Mouse (Mus musculus) telencephalon, adult 2 months (tissue): ENCODE results near the gene Gm14597.
A peak's percentile ranks its signal among the peaks of the same experiment; 100 is the strongest.
"Not testable (repeated sequence)": the region's sequence is repeated elsewhere in the genome, so short reads cannot be mapped to it uniquely, and the experiment has no call there.

Experiments
- DNase-seq: peaks from one replicate; pipeline ENCODE4 v3.0.0-alpha.2; 2011; ENCODE audit warnings: low read depth, low spot score

The Gm14597 gene

DNA sequence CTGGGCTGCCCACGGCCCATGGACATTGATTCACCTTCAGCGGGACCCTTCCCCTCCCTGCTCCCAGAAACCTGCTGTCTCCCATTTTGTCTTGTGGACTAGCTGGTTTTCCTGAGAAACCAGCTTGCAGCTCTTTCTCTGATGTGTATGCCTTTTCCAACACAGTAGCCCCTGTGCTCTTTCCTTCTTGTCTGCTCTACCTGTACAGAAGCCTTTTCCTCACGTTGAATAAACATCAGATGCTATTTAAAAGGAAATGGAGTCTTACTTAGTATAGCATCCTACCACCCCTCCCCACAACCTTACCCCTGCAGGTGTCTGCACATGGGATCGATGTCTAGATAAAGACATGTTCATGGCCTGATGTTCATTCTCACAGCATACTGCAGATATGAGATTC, at the start of gene Gm14597:
TSS of gene Gm14597 (minus strand) at position 101 of the 400 bp plus-strand sequence.
- DNase-seq: not testable (repeated sequence)

DNA sequence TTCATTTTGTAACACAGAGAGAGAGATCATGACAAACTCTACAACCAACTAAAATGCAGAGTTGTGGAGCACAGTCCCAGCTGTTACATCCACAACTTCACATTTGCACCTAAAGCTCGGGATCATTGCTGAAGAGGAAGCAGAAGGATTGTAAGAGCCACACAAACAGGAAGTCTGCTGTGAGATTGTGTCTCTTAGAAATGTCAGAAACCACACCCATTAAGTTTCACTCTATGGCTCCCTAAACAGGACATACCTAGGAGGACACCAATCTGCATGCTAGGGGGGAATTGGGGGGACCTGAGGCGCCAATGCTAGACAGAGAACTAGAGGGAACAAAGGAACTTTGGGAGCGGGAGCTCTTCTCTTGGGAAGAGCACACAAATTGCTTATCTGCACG, 44.1 kb upstream of the Gm14597 start:
- not testable (repeated sequence) for DNase-seq

DNA sequence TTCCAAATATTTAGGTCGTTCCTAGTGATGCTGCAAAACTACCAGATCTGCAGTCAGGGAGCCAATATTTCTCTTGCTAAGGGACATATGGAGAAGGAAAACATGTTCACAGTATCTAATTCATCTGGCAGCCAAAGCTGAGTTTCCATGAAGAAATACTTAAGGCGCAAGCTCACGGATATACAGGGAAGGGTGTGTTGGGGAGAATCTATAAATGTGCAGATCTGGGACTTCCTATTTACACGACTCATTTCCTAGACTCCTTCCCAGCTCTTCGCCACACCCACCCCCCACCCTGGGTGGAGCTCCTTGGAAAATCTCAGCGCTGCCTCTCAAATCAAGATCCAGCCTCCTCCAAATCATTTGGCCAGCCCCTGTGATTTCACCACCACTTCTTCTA, 37.1 kb upstream of the Gm14597 start:
- peak; percentile 16 for DNase-seq

DNA sequence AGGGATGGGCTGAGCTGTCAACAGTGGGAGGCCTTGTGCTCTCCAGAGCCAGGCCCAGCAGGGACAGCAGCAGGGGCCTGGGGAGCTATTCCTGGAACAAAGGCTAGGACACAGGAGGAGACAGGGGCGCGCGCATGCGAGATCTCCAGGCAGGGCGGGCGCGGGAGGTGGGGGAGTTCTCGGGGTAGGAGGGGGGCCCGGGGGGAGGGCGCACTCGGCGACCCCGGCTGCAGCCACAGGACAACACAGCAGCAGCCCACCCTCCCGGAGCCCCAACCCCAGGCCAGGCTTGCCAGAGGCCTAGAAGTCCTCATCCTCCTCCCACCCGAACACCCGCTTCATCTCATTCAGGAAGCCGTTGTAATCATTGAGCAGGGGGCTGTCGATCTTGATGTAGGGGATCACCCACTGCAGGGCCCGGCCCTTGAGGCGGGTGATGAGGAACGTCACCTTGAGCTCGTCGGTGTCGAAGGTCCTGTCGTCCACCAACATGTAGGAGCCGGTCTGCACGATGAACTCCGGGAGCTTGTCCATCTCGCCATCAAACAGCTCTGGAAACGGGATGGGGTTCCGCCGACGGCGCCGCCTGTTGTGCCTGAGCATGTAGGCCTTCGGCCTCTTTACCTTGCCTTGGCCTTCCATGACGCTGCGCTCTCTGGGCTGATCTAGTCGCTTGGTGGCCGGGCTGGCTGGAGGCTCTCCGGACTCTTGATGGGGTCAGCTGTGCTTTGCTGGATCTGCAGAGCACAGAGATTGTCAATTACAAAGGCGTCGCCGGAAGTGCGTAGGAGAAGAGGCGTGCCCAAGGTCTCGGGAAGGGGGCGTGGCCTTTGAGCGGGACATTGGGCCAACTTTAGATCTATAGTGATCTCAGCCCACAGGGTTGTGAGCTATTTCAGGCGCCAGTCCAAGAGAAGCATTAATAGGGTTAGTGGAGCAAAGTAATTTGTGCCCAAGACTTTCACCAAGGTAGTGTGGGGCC, 34.5 kb upstream of the Gm14597 start, which contains the start of gene Rtl8a:
TSS of gene Rtl8a (minus strand) at position 703 of the 982 bp plus-strand sequence.
- peak; percentile 60 for DNase-seq

DNA sequence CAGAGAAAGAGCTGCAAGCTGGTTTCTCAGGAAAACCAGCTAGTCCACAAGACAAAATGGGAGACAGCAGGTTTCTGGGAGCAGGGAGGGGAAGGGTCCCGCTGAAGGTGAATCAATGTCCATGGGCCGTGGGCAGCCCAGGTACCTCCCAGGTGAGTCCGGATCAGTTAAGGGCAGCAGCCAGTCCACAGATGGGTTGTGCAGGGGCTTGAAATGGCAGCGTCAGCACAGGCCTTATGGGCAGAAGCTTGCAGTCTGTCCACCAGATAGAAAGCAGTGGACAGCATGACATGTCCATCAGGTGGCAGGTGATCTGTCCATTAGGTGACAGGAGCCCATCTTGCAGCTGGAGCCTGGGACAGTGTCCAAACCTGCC, 33.8 kb upstream of the Gm14597 start:
- not testable (repeated sequence) for DNase-seq

DNA sequence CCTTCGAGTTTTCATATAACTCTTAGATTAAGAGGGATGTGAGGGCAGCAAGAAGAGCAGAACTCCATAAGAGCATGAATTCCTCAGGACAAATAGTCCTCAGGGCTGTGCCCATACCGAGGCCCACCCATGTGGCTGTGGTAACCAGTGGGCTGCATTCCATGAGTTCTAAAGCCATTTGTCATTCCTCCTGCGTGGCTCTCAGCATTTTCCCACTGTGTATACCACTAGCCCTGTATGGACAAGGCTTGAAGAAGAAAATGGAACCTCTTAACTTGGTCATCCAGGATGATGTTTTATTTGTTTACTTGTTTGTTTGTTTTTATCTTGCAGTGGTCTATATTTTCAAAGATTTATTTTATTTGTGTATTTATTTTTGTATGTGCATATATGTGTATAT, 29.3 kb upstream of the Gm14597 start:
- DNase-seq: not testable (repeated sequence)

DNA sequence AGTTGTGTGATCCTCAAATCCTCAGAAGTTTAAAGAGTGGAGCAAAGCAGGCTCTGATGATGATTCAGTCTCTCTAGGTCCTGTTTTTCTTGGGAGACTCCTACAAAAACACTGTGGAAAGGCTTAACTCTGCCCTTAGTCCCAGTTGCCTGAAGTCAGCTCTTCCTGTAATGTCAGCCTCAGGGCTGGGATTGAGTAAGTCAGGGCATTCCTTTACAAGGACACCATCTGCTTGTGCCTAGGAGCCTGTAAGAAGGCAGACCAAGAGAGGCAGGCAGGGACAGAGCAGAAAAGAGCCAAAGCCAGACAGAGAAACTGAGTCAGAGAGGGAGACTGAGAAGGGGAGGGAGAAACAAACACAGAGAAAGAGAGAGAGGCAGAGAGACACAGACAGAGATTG, 2.6 kb upstream of the Gm14597 start:
- DNase-seq: not testable (repeated sequence)

DNA sequence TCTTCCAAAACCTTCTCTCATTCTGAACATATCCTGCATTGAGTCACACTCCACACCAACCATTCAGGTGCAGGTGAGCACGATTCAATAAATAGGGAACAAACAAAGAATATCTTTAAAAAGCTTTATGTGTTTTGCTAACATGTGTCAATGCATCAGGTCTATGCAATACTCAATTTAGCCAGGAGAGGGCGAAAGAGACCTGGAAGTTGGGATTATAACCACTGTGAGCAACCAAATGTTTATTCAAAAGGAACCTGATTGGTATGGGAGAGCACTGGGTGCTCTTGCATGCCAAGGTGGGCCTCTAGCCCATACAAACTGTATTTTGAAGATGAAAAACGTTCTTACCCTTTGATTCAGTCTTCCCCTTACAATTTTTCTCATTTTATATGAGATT, 1.8 kb upstream of the Gm14597 start:
- peak; percentile 27 for DNase-seq

DNA sequence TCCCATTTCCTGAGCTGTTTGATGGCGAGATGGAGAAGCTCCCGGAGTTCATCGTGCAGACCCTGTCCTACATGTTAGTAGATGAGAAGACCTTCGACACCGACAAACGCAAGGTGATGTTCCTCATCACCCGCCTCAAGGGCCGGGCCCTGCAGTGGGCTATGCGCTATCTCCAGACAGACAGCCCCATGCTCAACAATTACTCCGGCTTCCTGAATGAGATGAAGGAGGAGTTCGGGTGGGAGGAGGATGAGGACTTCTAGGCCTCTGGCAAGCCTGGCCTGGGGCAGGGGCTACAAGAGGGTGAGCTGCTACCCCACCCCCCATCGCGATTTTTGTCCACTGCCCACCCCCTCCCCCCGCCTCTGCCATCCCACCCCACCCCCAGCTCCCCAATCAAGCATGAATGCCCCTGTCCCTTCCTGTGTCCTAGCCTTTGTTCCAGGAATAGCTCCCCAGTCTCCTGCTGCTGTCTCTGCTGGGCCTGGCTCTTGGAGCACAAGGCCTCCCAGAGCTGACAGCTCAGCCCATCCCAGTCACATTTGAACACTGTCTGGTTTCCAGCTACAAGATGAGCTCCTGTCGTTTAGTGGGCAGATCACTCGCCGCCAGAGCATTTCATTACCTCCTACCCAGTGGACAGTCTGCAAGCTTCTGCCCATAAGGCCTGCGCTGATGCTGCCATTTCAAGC, 511 bp downstream of the Gm14597 start:
- DNase-seq: no peak

DNA sequence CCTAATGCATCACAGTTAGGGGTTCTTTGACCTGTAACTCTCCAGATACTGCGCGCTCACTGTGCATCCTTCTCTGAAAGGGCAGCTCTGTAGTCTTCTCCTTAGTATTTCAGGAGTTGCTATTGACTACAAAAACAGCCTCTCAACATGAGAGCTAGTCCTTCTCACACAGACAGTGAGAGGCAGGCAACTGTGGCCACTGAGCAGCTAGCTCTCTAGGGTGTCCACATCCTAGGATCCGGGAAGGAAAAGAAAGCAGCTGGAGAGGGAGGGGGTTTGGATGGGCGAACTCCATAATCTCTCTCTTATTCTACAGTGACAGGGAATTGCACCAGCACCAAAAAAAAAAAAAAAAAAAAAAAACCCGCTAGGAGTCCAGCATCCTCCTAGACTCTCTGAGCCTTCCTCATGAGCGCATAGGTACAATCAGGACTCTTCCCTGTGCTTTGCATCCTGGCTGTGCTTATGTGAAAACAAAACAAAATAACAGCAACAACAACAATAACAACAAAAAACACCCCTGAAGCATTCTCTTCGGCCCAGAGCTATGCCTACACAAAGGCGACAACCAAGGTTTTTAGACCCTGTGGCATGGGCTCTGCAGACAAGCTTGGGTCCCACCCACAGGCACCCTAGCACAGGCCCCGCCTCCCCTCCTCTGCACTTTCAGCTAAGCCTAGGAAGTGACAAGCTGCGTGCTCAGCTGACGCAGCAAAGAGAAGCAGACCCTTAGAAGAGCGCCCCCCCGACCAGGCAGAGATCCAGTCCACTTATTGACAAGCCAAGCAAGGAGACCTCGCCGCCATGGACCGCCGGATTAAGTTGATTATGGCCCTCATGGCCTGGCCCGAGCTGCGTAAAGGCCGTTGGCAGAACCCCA, 1.3 kb downstream of the Gm14597 start, which contains the start of gene Rtl8c:
TSS of gene Rtl8c (plus strand) at position 791 of the 880 bp plus-strand sequence.
- peak; percentile 80 for DNase-seq

DNA sequence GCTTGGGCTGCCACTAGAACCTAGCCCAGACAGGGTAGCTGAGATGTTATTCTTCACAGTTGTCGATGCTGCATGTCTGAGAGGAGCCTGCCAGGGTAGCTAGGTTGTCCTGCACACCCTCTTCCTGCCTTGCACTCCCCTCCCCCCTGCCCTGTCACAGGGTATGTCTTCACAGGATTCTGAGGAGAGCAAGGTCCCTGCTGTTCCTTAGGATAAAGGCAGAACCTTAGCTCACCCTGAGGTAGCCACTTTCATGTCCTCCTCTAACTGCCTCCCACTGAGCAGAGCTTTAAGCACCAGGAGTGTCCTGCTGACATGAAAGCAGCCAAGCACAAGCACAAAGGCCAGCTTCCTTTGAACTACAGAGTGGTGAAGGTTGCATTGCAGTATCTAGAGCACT, 2.6 kb downstream of the Gm14597 start:
- not testable (repeated sequence) for DNase-seq

DNA sequence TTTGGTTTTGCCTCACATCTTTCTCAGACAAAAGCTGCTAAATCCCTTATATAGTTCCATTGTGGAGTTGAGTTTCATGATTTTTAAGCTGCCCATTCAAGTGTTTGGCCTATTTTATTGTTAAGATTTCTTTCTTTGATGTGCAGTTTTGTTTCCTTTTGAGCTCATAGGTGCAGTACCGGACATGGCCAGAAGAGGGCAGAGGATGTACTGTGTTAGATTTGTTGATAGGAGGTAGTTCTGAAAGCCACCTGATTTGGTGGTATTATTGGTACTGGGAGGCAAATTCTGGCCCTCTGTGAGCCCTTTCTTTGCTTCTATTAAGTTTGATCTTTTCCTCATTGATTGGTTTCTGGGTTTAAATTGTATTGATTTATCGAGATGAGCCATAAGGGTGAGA, 8.8 kb downstream of the Gm14597 start:
- not testable (repeated sequence) for DNase-seq

DNA sequence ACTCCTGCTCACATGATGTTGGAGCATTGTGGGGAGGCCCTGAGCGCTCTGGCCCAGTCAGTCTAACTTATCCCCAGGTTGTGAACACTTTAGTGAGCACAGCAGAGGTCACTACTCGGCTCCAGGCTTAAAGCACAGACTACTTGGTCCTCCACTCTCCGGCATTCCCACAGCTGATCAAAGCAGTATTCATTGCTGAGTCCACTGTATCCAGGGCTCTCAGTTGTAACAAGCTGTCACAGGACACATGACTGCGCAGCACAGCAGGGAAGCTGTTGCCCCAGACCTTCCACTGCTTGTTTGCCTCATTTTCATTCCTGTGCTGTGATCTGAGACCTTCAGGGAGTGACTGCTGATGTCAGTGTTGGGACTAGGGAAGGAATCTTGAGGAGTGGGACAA, 25.4 kb downstream of the Gm14597 start:
- not testable (repeated sequence) for DNase-seq

DNA sequence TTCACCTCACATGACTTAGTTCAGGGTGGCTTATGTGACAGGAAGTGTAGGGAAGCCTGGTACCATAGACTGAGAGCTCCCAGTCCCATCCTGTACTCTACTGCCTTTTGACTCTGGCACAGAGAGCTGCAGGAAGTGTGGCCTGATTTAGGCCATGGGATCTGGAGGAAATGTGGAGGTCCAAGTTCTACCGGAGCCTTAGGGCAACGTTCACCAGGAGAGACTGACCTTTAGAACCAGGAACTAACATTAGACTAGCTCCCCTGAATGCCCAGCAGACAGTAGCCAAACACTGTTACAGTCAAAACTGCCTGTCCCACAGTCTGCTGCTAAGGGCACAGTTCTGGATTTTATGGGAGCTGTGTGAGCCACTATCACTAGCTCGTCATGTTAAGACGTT, 27.4 kb downstream of the Gm14597 start:
- not testable (repeated sequence) for DNase-seq

DNA sequence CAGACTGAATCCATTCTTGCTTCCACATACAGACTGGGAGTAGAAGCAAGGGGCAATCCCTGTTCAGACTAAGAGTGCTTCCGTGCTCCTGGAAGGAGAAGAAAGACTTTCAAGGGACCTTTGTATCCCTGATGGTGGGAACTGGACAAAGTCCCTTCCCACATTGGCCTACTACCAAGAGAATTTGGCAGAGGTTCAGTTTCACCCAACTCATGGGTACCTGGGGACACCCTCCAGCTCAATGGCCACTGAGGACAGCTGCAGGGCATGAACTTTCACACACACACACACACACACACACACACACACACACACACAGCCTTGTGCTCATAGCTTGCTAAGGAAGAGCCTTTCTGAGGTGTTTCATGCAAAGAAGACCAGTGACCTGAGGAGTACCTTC, 29.5 kb downstream of the Gm14597 start:
- no peak for DNase-seq
